Mouse (Mus musculus) midbrain, embryonic 13.5 days (tissue): ENCODE data around the gene Rnf25. TPM values are rescaled to one million over a fixed set of nuclear protein-coding genes. Genes with fewer than 3 reads are reported as not detected.
A peak's percentile ranks its signal among the peaks of the same experiment; 100 is the strongest.

Experiments used
- ATAC-seq: fragments of 200-750 bp; cut with Nextera tagmentation; 2 replicates; pipeline ENCODE4 v1.8.0; 2017; ENCODE audit warnings: mild to moderate bottlenecking, moderate TSS enrichment, moderate library complexity
- H3K27ac ChIP-seq: fragments of 300-500 bp; sonication (generic); 2 replicates; pipeline ENCODE4 v1.5.1; 2015; ENCODE audit warnings: inconsistent platforms, mild to moderate bottlenecking, moderate library complexity
- H3K27me3 ChIP-seq: fragments of 300-500 bp; sonication (generic); 2 replicates; pipeline ENCODE4 v1.6.1; 2015; ENCODE audit warnings: mild to moderate bottlenecking, inconsistent platforms
- H3K36me3 ChIP-seq: fragments of 300-500 bp; sonication (generic); 2 replicates; pipeline ENCODE4 v1.6.1; 2015; ENCODE audit warnings: mild to moderate bottlenecking, inconsistent platforms
- H3K4me1 ChIP-seq: fragments of 300-500 bp; sonication (generic); replicated peaks from 2 replicates; pipeline ENCODE4 v1.6.1; 2015; ENCODE audit warnings: inconsistent platforms
- H3K4me2 ChIP-seq: fragments of 300-500 bp; sonication (generic); replicated peaks from 2 replicates; pipeline ENCODE4 v1.6.1; 2015; ENCODE audit warnings: moderate library complexity, mild to moderate bottlenecking, inconsistent platforms
- H3K4me3 ChIP-seq: fragments of 300-500 bp; sonication (generic); replicated peaks from 2 replicates; pipeline ENCODE4 v1.5.1; 2015; ENCODE audit warnings: mild to moderate bottlenecking, inconsistent platforms
- H3K9ac ChIP-seq: fragments of 300-500 bp; sonication (generic); replicated peaks from 2 replicates; pipeline ENCODE4 v1.6.1; 2015; ENCODE audit warnings: mild to moderate bottlenecking, inconsistent platforms
- H3K9me3 ChIP-seq: fragments of 300-500 bp; sonication (generic); 2 replicates; pipeline ENCODE4 v1.6.1; 2016; ENCODE audit warnings: mild to moderate bottlenecking, inconsistent platforms
- WGBS: fragments of 180-500 bp; shearing (Covaris S2); methylation state at CpG from one replicate; pipeline ENCODE4 v1.1.7; 2015; 5-methylcytosine and 5-hydroxymethylcytosine counted together
- microRNA-seq: library from miRNA; unstranded; fragments of <30 nt; microRNA quantifications from one replicate; pipeline ENCODE4, GENCODE M21; 2016
- polyA plus RNA-seq: library from polyadenylated mRNA; unstranded; fragments of >200 nt; fragmentation: Nextera tagmentation; extraction: Ambion mirVana; gene quantifications from 2 replicates; pipeline ENCODE4 v1.2.1, GENCODE M21; 2015

Gene Rnf25
- polyA plus RNA-seq, 1 experiment from 2014 or later, result 49.3 TPM

DNA sequence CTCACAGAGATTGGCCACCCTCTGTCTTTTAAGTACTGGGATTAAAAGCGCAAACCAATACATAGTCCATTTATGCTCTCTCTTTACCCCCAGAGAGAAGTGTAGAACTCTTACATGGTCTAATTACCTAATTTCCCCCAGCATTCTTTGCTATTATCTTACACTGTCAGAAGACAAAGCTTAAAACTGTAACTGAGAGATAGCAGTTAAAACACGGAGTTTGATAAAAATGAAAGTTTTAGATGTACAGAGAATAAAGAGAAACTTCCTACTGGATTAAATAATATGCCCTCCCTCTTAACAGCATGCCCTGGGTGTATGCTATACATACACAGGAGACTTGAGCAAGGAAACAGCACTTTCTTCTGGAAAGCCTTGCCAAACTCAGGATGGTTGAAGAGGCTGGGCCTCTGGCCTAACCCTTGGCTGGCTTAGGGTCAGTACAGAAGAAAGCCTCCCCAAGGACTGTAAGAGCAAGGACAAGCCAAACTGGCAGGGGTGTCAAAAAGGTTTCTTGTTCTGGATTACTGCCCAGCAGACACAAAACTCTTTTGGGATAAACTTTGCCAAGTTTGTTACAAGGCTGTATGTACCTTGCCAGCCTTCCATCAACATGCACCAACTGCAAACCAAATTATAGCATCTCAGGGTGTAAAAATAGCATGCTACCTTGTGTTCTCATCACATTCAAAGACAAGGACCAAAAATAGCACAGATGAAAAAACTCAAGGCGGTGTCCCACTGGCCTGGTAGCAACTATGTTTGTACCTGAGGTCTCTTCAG is 16.4 kb downstream of the Rnf25 start:
- Histone ChIP-seq H3K4me2 (no peak overlapping the region), H3K9me3 (no peaks in the 10 kb centered on the region), H3K4me1 (peaks cover 31% of the 10 kb centered on the region), H3K4me3 (no peak overlapping the region), H3K27me3 (no peaks in the 10 kb centered on the region), H3K9ac (0 out of 2 replicates have a peak overlapping the region, but pooled peaks have one; percentile 36), H3K27ac (no peak overlapping the region), H3K36me3 (peaks cover 19% of the 10 kb centered on the region)
- 98% methylated on average over 3 of the region's 3 CpGs for WGBS
- no peak for ATAC-seq

DNA sequence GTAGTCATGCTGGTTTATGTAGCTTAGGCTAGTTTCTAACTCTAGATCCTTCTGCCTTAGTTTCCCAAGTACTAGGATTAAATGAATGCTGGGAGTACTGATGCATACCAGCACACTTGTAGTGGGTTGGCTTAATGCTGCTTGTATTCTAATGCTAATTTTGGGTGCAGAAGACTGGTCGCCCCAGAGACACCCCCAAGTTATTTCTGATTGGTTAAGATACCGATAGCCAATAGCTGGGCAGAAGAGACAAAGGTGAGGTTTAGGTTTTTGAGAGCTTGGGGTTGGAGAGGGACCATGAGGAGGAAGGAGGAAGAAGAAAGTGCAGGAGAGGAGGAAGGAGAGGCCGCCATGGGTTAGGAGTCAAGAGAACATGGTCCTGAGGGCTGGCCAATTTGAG is 18.6 kb downstream of the Rnf25 start:
- WGBS, result 77% methylated on average over 3 of the region's 3 CpGs
- no peak overlapping the region for H3K4me2 ChIP-seq
- no peak overlapping the region for H3K27ac ChIP-seq
- H3K4me3 ChIP-seq, result no peak overlapping the region
- peaks cover 39% of the 10 kb centered on the region for H3K36me3 ChIP-seq
- peaks cover 22% of the 10 kb centered on the region for H3K4me1 ChIP-seq
- no peak overlapping the region for H3K9ac ChIP-seq
- H3K27me3 ChIP-seq, result no peaks in the 10 kb centered on the region
- ATAC-seq, result no peak
- H3K9me3 ChIP-seq, result no peaks in the 10 kb centered on the region

DNA sequence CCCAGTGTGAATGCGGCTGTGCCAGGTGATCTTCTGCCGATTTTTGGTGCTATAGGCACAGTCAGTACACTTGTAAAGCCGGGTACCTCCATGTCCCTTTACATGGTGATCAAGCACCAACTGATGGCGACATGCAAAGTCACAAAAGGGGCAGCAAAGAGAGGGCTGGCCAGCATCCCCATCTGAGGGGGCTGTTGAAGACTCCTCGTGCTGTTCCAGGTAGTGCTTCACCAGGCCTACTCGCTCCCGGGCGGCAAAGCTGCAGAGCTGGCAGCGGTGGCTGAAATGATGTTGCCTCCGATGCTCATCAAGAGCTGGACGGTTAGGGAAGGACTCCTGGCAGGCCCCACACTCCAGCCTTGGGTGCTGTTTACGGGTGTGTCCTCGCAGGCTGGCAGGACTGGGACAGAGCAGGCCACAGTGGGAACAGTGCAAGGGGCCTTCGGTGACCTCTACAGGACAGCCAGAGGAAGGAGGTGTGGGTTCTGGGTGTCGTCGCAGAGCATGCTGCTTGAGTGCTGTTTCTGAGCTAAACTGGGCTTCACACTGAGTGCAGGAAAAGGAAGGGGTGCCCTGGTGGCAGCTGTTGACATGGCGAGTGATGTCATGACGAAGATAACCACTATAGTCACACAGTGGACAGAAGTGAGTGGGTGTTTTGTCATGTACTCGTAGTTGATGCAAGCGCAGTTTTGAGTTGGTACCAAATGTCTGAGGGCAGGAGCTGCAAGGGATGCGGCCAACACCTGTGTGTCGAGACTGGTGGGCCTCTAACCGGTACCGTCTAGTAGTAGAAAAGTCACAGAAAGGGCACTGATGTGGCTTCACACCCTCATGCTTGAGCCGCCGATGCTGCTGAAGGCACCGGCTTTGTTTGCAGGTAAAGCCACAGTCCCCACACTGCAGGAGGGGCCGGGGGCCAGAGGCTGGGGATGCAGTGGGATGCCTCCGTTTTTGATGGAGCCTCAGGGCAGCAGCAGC is 31.2 kb downstream of the Rnf25 start:
- peaks cover 95% of the 10 kb centered on the region for H3K36me3 ChIP-seq
- H3K27me3 ChIP-seq, result no peaks in the 10 kb centered on the region
- no peak for ATAC-seq
- H3K9me3 ChIP-seq, result no peaks in the 10 kb centered on the region
- H3K4me1 ChIP-seq, result no peaks in the 10 kb centered on the region
- no peak overlapping the region for H3K4me3 ChIP-seq
- no peak overlapping the region for H3K27ac ChIP-seq
- H3K4me2 ChIP-seq, result no peak overlapping the region
- WGBS, result 93% methylated on average over 29 of the region's 29 CpGs
- H3K9ac ChIP-seq, result no peak overlapping the region

DNA sequence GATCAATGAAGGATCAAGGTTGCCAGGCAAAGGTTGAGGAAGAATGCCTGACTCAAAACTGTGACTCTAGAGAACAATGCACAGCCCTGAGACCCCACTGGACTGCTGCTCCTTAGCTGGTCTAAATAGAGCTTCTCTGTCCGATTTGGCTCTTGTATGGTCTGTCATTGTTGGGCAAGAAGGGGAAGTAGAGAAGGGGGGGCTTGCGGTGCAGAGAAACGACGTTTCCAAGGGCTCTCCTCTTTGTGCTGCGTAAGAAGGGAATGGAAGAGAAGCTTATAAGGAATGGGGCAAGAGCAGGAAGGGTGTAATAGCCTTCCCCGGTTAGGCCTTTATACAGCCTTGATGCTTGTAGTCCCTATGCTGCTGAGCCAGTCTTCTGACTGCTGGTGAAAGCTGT is 35.4 kb downstream of the Rnf25 start:
- Histone ChIP-seq H3K4me3 (no peak overlapping the region), H3K9ac (no peak overlapping the region), H3K27ac (no peak overlapping the region), H3K27me3 (no peaks in the 10 kb centered on the region), H3K36me3 (peaks cover 70% of the 10 kb centered on the region), H3K4me1 (no peaks in the 10 kb centered on the region), H3K9me3 (no peaks in the 10 kb centered on the region), H3K4me2 (no peak overlapping the region)
- 58% methylated on average over 6 of the region's 6 CpGs for WGBS
- no peak for ATAC-seq

DNA sequence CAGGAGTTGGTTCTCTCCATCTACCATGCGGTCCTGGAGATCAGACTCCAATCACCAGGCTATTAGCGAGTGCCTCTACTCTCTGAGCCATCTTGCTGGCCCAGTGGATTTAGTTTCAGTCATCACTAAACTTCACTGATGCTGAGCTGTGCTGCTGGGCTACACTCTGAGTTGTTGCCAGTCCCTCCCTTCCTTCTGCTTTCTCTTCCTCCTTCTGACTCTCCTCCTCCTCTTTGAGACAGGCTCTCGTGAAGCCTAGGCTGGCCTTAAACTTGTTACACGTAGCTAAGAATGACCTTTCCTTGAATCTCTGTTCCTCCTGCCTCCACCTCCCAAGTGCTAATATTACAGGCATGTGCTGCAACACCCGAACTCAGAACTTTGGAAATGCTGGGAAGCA is 42.1 kb downstream of the Rnf25 start:
- Histone ChIP-seq H3K9ac (no peak overlapping the region), H3K27ac (no peak overlapping the region), H3K4me2 (no peak overlapping the region), H3K4me1 (no peaks in the 10 kb centered on the region), H3K27me3 (no peaks in the 10 kb centered on the region), H3K36me3 (peaks cover 7% of the 10 kb centered on the region), H3K9me3 (no peaks in the 10 kb centered on the region), H3K4me3 (no peak overlapping the region)
- WGBS, result 83% methylated on average over 5 of the region's 5 CpGs
- ATAC-seq, result no peak

DNA sequence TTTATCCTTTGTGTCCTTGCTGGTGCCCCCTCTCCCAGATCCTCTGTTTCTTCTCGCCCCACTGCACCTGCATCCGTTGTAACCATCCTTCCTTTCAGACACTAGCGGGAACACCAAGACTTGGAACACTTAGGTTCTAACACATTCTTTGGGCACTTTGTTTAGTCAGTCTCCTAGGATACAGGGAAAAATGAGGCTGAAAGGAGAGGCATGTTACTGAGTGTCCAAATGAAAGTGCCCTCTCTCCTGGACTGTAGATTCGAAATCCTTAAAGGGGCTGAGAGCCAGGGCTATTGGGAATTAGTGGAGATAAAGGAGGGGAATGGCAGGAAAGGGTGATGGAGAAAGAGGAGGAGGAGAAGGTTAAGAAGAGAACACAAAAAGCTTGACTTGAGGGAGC is 57.0 kb downstream of the Rnf25 start, which contains the start of gene Usp37:
Gene Usp37, minus strand, starts transcription at position 101 of the 400 bp plus-strand sequence.
- Histone ChIP-seq H3K9me3 (no peaks in the 10 kb centered on the region), H3K27ac (no peak within 1 kb of the TSS), H3K36me3 (no peaks in the 10 kb centered on the region), H3K4me3 (no peak within 1 kb of the TSS), H3K4me1 (peaks cover 13% of the 10 kb centered on the region), H3K27me3 (no peaks in the 10 kb centered on the region), H3K4me2 (0 out of 2 replicates have a peak within 1 kb of the TSS, but pooled peaks have one; percentile 36), H3K9ac (no peak within 1 kb of the TSS)
- 26% methylated on average over 4 of the region's 4 CpGs for WGBS
- ATAC-seq, result no peak

Small RNA genes within 50 kb of the gene (microRNA-seq; reads per million reads assigned to microRNA genes)
- gene Gm25035, result not detected

Other genes starting within 250 kb of the Rnf25 start
- gene Catip, start 239.3 kb downstream of the Rnf25 start, polyA plus RNA-seq, result 0.41 and 0.62 TPM in 2 replicates
- 0.94 and 2.9 TPM in 2 replicates for gene Slc11a1, start 226.2 kb downstream of the Rnf25 start, polyA plus RNA-seq
- 17.2 and 18.6 TPM in 2 replicates for gene Ctdsp1, start 209.9 kb downstream of the Rnf25 start, polyA plus RNA-seq
- gene Vil1, start 192.0 kb downstream of the Rnf25 start, polyA plus RNA-seq, result 0.20 and 0.30 TPM in 2 replicates
- gene Cnot9, start 95.3 kb downstream of the Rnf25 start, polyA plus RNA-seq, result 57.7 and 58.3 TPM in 2 replicates
- gene Plcd4, start 58.5 kb downstream of the Rnf25 start, polyA plus RNA-seq, result 2.2 and 2.9 TPM in 2 replicates
- 32.2 and 33.4 TPM in 2 replicates for gene Usp37, start 57.1 kb downstream of the Rnf25 start, polyA plus RNA-seq
- 7.9 and 9.0 TPM in 2 replicates for gene Zfp142, start 13.2 kb downstream of the Rnf25 start, polyA plus RNA-seq
- 21.1 and 24.4 TPM in 2 replicates for gene Bcs1l, start 13.1 kb downstream of the Rnf25 start, polyA plus RNA-seq
- gene Stk36, start within 50 bp of the Rnf25 start, polyA plus RNA-seq, result 25.8 and 26.4 TPM in 2 replicates
- 16.0 and 18.2 TPM in 2 replicates for gene Ttll4, start 60.3 kb upstream of the Rnf25 start, polyA plus RNA-seq
- 2.9 and 3.3 TPM in 2 replicates for gene Cyp27a1, start 112.2 kb upstream of the Rnf25 start, polyA plus RNA-seq
- gene Prkag3, start 147.8 kb upstream of the Rnf25 start, polyA plus RNA-seq, result 0.08 TPM in 1 of 2 replicates, not detected in the other
- 2.4 and 2.5 TPM in 2 replicates for gene Wnt6, start 170.5 kb upstream of the Rnf25 start, polyA plus RNA-seq
- gene Wnt10a, start 190.1 kb upstream of the Rnf25 start, polyA plus RNA-seq, result 0.35 and 0.45 TPM in 2 replicates